Mouse (Mus musculus) naive thymus-derived CD4-positive, alpha-beta T cell, adult 2 months (primary cell): ENCODE data around the gene Gtf2ird2.
A peak's percentile ranks its signal among the peaks of the same experiment; 100 is the strongest.

Experiments
- DNase-seq: peaks from one replicate; pipeline ENCODE4 v3.0.0-alpha.2; 2011; ENCODE audit warnings: low read depth

The Gtf2ird2 gene

GRCm38 (mm10) chr5:134266404-134266803, 82.6 kb downstream of the Gtf2ird2 start:
- DNase-seq: peak; percentile 97

GRCm38 (mm10) chr5:134268751-134269150, 84.9 kb downstream of the Gtf2ird2 start:
- DNase-seq: peak; percentile 54

DNA sequence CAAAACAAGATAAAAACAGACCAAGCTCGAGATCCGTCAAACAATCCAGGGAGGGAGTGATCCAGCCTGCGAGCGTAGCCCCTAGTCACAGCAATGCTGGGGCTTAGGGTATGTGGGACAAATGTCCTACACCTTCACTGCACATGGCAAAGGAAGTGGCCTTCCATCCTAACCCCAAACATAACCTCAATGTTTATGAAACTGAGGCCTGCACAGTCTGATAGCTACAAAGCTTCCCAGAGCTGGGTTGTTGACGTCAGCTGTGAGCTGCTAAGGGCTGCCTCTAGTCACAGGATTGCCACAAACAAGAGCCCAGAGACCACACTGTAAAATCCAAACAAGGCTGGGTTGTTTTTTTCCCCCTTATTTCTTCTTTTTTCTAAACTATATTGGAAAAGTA, 85.9 kb downstream of the Gtf2ird2 start:
- peak; percentile 92 for DNase-seq

GRCm38 (mm10) chr5:134270566-134270965, 86.7 kb downstream of the Gtf2ird2 start:
- DNase-seq: no peak

GRCm38 (mm10) chr5:134271421-134271820, 87.6 kb downstream of the Gtf2ird2 start:
- no peak for DNase-seq

DNA sequence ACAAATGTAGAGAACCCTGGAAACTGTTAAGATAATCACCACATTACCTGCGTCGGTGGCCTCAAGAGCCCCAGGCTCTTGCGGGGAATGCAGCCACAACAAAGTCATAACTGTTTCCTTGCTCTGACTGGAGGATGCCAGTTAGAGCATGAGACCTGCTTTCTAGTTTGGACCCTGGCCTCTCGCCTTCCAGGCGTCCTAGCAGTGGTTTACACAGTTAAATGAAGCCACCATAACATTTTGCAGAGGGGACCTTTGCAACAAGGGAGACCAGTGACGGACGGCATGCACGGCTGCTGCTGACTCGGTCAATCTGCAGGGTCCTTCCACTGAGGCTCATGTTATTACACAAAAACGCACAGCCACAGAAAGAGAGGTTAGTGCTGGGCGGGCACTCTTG, 88.9 kb downstream of the Gtf2ird2 start:
- DNase-seq: peak; percentile 79

GRCm38 (mm10) chr5:134273761-134274160, 89.9 kb downstream of the Gtf2ird2 start:
- DNase-seq: no peak
